Mouse (Mus musculus): Measurements from ENCODE around the gene Cpox. TPM values are rescaled to one million over a fixed set of nuclear protein-coding genes. Genes with fewer than 3 reads are reported as not detected.

Cpox gene
- polyA plus RNA-seq (2015; fragmentation: Nextera tagmentation; extraction: Ambion mirVana), result 32.0 and 41.1 TPM in 2 replicates

DNA sequence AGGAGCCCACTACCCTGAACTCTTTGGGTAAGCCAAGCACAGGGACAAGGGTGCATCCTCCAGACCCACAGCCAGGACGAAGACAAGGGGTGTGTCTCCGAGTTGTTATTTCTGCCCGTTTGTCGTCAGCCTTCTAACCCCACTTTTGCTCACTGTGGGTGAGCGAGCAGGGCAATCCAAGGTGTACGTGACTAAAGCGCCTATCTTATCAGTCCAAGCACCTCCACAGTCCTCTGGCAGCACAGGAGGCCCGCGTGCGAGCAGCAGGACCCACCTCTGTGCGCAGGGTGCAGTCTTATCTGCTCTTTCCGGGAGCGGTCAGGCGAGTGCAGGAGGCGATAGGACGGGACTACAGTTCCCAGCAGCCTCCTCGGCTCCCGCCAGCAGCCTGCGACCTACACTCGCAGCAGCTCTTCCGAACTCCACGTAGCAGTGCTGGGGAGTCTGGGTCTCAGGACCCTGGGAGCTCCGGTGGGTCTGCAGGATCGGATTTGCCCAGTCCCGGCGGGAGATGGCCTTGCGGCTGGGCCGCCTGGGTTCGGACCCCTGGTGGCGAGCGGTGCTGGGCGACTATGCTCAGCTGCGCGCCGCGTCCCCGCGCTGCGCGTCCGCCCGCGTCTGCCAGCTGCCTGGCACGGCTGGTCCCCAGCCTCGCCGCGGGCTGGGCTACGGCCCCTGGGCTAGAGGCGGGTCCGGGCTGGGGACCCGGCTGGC is at the start of gene Cpox:
Gene Cpox, plus strand, starts transcription at position 376 of the 714 bp plus-strand sequence.
- Histone ChIP-seq H3K27me3 (no peaks in the 10 kb centered on the region), H3K4me3 (peak within 1 kb of the TSS; percentile 77), H3K27ac (peak within 1 kb of the TSS; percentile 89), H3K4me2 (peak within 1 kb of the TSS; percentile 85), H3K9ac (peak within 1 kb of the TSS; percentile 78), H3K36me3 (peaks cover 21% of the 10 kb centered on the region), H3K4me1 (replicated peaks) (peaks cover 22% of the 10 kb centered on the region), H3K9me3 (replicated peaks) (no peaks in the 10 kb centered on the region)
- peak; percentile 96 for ATAC-seq (replicated peaks; ENCODE audit: insufficient number of reproducible peaks, insufficient read depth, low FRiP score, low read depth)
- WGBS, result under 1% methylated on average over 48 of the region's 51 CpGs

DNA sequence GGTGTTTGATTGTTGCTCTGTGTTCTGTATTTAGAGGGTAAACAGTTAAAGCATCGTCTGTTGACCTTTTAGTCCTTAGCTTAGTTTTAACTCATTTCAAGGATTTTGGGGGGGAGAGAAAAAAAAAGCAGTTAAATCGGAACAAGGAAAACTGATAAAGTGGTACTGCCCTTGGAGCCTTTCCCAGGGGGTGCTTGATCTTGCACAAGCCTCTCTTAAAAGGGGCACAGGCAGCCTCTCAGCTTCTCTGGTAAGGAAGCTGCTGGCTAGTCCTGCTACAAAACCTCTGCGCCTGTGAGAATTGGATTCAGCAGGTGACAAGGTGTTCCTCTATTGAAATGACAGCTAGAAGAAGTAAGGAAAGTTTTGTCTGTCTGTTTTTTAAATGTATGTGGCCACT is 47.7 kb upstream of the Cpox start:
- H3K9ac ChIP-seq, result no peak overlapping the region
- no peaks in the 10 kb centered on the region for H3K27me3 ChIP-seq
- 68% methylated on average over 3 of the region's 3 CpGs for WGBS
- no peaks in the 10 kb centered on the region for H3K9me3 ChIP-seq (replicated peaks)
- no peak for ATAC-seq (replicated peaks; ENCODE audit: insufficient number of reproducible peaks, insufficient read depth, low FRiP score, low read depth)
- no peaks in the 10 kb centered on the region for H3K4me1 ChIP-seq (replicated peaks)
- no peak overlapping the region for H3K27ac ChIP-seq
- H3K4me3 ChIP-seq, result no peak overlapping the region
- H3K36me3 ChIP-seq, result no peaks in the 10 kb centered on the region
- no peak overlapping the region for H3K4me2 ChIP-seq

DNA sequence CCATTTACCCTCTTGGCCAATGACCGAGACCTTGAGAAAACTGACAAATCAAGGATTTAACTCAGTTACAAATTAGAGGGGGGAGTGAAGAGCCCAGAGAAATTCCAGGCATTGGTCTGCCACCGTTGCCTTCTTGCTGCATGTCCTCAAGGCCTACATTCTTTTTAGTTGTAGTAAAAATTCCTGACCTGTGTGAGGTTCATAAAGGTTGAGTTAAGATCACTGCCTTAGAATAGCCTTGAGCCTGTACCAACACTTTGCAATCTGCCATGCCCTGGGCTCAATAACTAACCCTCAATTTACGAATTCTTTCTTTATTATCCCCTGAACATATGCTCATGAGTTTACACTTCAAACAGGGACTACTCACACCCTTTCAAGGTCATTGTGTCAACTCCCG is 47.0 kb upstream of the Cpox start:
- Histone ChIP-seq H3K27ac (no peak overlapping the region), H3K36me3 (no peaks in the 10 kb centered on the region), H3K4me3 (no peak overlapping the region), H3K4me2 (no peak overlapping the region), H3K9ac (no peak overlapping the region), H3K4me1 (replicated peaks) (no peaks in the 10 kb centered on the region), H3K9me3 (replicated peaks) (no peaks in the 10 kb centered on the region), H3K27me3 (no peaks in the 10 kb centered on the region)
- 62% methylated on average over 4 of the region's 4 CpGs for WGBS
- no peak for ATAC-seq (replicated peaks; ENCODE audit: insufficient number of reproducible peaks, insufficient read depth, low FRiP score, low read depth)

DNA sequence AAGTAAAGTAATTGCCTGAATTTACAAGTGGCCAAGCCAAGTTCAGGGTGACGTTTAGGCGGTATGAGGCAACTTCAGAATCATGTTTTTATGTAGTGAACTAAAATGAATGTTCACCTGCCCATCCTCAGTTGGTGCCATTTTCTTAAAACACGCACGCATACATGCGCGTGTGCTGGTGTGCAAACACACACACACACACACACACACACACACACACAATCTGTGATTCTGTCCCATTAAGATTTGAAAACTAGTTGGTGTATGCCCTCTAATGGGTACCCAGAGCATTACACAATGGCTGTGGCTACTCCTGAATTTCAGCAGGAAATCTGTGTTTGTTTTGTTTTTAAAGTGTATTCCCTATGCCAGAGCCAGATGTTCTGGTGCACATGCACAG is 46.1 kb upstream of the Cpox start:
- 87% methylated on average over 6 of the region's 6 CpGs for WGBS
- H3K4me3 ChIP-seq, result no peak overlapping the region
- H3K27ac ChIP-seq, result no peak overlapping the region
- H3K27me3 ChIP-seq, result no peaks in the 10 kb centered on the region
- H3K9ac ChIP-seq, result no peak overlapping the region
- no peaks in the 10 kb centered on the region for H3K9me3 ChIP-seq (replicated peaks)
- no peak for ATAC-seq (replicated peaks; ENCODE audit: insufficient number of reproducible peaks, insufficient read depth, low FRiP score, low read depth)
- H3K4me1 ChIP-seq (replicated peaks), result no peaks in the 10 kb centered on the region
- no peak overlapping the region for H3K4me2 ChIP-seq
- H3K36me3 ChIP-seq, result no peaks in the 10 kb centered on the region

DNA sequence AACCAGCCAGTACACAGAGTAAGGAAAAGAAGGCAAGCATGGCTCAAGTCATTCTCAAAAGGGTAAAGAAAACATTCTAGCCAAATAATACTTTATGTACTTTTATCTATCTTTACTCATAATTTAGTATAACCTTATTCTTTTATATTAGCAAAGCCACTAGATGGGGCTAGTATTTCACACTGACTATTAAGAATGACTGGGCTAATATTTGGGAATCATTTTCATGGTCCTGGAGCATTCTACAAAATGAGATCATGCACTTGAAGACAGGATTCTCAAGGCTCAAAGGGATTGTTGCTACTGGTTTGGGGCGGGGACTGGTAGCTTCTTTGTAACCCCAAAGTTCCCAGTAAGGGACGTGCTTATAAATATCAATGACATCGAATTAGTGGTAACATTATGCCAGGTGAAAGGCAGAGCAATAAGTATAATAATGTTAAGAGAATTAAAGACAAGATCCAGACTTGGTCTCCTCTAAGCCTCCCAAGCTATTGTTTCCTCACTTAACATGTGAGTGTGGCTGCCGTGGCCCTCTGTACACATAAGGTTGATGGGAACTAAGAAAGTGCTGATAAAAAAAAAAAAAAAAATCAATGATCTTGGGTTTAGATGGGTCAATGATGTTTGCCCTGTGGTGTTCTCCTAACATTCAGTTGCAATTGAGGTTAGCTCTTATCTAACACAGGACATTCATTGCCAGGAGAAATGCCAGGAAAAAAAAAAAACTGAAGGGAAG is 42.3 kb upstream of the Cpox start:
- Histone ChIP-seq H3K36me3 (no peaks in the 10 kb centered on the region), H3K9me3 (replicated peaks) (no peaks in the 10 kb centered on the region), H3K27ac (no peak overlapping the region), H3K27me3 (no peaks in the 10 kb centered on the region), H3K4me1 (replicated peaks) (no peaks in the 10 kb centered on the region), H3K9ac (no peak overlapping the region), H3K4me3 (no peak overlapping the region), H3K4me2 (no peak overlapping the region)
- WGBS, result 86% methylated on average over 4 of the region's 4 CpGs
- ATAC-seq (replicated peaks; ENCODE audit: insufficient number of reproducible peaks, insufficient read depth, low FRiP score, low read depth), result no peak

DNA sequence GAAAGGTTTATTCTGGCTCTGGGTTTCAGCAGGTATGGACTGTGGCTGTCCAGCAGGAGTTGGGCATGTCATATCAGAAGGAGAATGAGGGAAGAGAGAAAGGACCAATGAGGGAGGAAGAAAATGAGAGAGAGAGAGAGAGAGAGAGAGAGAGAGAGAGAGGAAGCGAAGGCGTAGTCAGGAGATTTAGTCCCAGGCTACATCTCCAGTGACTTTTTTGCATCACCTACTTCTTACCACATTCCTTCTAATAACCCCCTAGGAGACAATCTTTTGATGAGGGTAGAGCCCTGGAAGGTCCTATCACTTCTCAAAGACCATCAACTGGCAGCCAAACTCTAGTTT is 41.8 kb upstream of the Cpox start:
- 94% methylated on average over 2 of the region's 2 CpGs for WGBS
- Histone ChIP-seq H3K4me3 (no peak overlapping the region), H3K4me1 (replicated peaks) (no peaks in the 10 kb centered on the region), H3K4me2 (no peak overlapping the region), H3K9me3 (replicated peaks) (no peaks in the 10 kb centered on the region), H3K36me3 (no peaks in the 10 kb centered on the region), H3K27me3 (no peaks in the 10 kb centered on the region), H3K9ac (no peak overlapping the region), H3K27ac (no peak overlapping the region)
- ATAC-seq (replicated peaks; ENCODE audit: insufficient number of reproducible peaks, insufficient read depth, low FRiP score, low read depth), result no peak

DNA sequence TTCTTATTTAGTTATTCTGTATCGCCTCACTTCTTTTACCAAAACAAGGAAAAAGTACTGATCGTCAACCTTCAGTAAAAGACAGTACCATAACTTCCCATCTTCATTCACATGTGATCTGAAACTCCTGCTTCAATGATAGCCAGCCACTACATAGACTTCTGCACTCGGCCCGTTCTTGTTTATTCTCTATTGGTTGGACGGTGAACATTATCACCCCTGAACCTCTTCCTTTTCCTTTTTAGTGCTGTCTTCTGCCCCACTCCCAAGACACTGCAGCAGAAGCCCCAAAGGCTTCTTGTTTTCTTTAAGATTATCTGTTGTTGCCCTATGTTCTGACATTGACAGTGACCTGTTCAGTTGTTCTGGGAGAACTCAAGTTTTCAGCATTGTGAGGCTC is 41.1 kb upstream of the Cpox start:
- Histone ChIP-seq H3K4me3 (no peak overlapping the region), H3K9me3 (replicated peaks) (no peaks in the 10 kb centered on the region), H3K9ac (no peak overlapping the region), H3K4me2 (no peak overlapping the region), H3K36me3 (no peaks in the 10 kb centered on the region), H3K27ac (no peak overlapping the region), H3K4me1 (replicated peaks) (no peaks in the 10 kb centered on the region), H3K27me3 (no peaks in the 10 kb centered on the region)
- WGBS, result 77% methylated on average over 5 of the region's 5 CpGs
- ATAC-seq (replicated peaks; ENCODE audit: insufficient number of reproducible peaks, insufficient read depth, low FRiP score, low read depth), result no peak

DNA sequence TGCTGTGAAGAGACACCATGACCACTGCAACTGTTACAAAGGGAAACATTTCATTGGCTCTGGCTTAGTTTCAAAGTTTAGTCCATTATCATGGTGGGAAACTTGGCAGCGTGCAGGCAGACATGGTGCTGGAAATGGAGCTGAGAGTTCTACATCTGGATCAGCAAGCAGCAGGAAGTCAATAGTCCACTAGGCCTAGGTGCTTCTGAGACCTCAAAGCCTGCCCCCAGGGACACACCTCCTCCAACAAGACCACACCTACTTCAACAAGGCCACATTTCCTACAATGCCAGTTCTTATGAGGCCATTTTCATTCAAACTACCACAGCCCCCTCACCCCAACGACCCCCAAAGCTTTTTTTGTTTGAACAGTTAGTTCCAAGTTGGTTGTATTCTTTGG is 40.4 kb upstream of the Cpox start:
- no peak overlapping the region for H3K4me3 ChIP-seq
- H3K9me3 ChIP-seq (replicated peaks), result no peaks in the 10 kb centered on the region
- H3K36me3 ChIP-seq, result no peaks in the 10 kb centered on the region
- no peak overlapping the region for H3K9ac ChIP-seq
- no peak overlapping the region for H3K27ac ChIP-seq
- H3K4me1 ChIP-seq (replicated peaks), result no peaks in the 10 kb centered on the region
- no peak for ATAC-seq (replicated peaks; ENCODE audit: insufficient number of reproducible peaks, insufficient read depth, low FRiP score, low read depth)
- no peak overlapping the region for H3K4me2 ChIP-seq
- no peaks in the 10 kb centered on the region for H3K27me3 ChIP-seq
- 57% methylated on average over 2 of the region's 2 CpGs for WGBS

DNA sequence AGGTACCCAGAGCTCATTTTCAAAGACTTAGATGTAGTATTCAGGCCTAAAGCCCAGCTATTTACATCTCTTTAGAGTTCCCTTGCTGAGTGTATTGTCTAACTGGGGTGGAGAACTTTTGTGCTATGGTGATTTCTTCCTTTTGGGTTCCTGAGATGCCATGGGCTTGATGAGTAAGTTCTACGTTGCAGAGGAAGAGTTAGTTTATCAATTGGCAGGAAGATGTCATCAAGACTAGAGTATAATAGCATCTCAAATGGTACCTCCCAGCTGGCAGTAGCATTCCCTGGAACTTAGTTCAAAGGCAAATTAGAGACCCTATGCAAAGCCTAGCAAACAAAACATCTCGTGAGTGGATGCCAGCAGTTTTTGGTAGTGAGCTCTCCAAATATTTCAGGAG is 34.2 kb upstream of the Cpox start:
- H3K36me3 ChIP-seq, result no peaks in the 10 kb centered on the region
- H3K9me3 ChIP-seq (replicated peaks), result no peaks in the 10 kb centered on the region
- no peak overlapping the region for H3K4me3 ChIP-seq
- H3K27me3 ChIP-seq, result no peaks in the 10 kb centered on the region
- H3K4me1 ChIP-seq (replicated peaks), result no peaks in the 10 kb centered on the region
- WGBS, result 46% methylated on average over 2 of the region's 2 CpGs
- no peak overlapping the region for H3K4me2 ChIP-seq
- no peak overlapping the region for H3K9ac ChIP-seq
- H3K27ac ChIP-seq, result no peak overlapping the region
- ATAC-seq (replicated peaks; ENCODE audit: insufficient number of reproducible peaks, insufficient read depth, low FRiP score, low read depth), result no peak

DNA sequence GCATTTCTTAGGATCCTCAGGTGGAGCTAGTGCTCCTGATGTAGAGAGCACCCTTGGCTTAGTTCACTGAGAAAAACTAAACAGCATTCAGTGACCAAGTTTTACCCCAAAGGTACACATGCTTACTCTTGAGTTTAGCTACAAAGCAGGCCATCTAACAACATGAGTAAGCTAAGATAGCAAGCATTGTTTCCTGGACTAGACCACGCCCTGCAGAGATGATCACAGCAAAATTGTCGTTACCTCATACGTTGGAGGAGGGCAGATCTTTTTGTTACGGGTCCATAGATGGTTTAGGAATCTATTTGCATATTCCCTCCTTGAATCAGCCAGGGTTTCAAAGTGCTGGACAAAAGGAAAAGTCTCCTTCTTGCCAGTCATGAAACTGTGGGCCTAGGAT is 32.6 kb upstream of the Cpox start:
- H3K4me3 ChIP-seq, result no peak overlapping the region
- no peaks in the 10 kb centered on the region for H3K36me3 ChIP-seq
- no peak overlapping the region for H3K27ac ChIP-seq
- no peak for ATAC-seq (replicated peaks; ENCODE audit: insufficient number of reproducible peaks, insufficient read depth, low FRiP score, low read depth)
- WGBS, result 78% methylated on average over 4 of the region's 4 CpGs
- H3K9me3 ChIP-seq (replicated peaks), result no peaks in the 10 kb centered on the region
- H3K4me2 ChIP-seq, result no peak overlapping the region
- no peaks in the 10 kb centered on the region for H3K27me3 ChIP-seq
- no peaks in the 10 kb centered on the region for H3K4me1 ChIP-seq (replicated peaks)
- H3K9ac ChIP-seq, result no peak overlapping the region

DNA sequence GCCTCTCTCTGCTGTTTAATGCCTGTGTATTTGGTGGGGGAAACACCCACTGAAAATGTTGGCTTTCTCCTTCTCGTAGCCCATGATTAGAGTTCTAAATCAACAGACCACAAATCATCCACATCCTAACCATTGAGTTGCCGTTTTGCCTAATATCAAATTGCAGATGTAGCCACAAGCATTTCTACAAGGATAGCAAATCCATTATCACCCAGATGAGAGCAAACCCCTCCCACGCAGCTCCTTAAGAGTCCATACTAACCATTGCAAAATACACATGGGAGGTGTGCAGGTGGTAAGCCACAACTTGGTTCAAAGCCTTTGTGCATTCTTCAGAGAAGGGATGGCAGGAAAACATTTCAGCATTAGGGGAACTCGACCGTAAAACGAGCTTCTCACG is 32.1 kb upstream of the Cpox start:
- Histone ChIP-seq H3K9ac (no peak overlapping the region), H3K9me3 (replicated peaks) (no peaks in the 10 kb centered on the region), H3K4me3 (no peak overlapping the region), H3K27ac (no peak overlapping the region), H3K4me1 (replicated peaks) (no peaks in the 10 kb centered on the region), H3K27me3 (no peaks in the 10 kb centered on the region), H3K36me3 (no peaks in the 10 kb centered on the region), H3K4me2 (no peak overlapping the region)
- ATAC-seq (replicated peaks; ENCODE audit: insufficient number of reproducible peaks, insufficient read depth, low FRiP score, low read depth), result no peak
- 81% methylated on average over 7 of the region's 7 CpGs for WGBS

DNA sequence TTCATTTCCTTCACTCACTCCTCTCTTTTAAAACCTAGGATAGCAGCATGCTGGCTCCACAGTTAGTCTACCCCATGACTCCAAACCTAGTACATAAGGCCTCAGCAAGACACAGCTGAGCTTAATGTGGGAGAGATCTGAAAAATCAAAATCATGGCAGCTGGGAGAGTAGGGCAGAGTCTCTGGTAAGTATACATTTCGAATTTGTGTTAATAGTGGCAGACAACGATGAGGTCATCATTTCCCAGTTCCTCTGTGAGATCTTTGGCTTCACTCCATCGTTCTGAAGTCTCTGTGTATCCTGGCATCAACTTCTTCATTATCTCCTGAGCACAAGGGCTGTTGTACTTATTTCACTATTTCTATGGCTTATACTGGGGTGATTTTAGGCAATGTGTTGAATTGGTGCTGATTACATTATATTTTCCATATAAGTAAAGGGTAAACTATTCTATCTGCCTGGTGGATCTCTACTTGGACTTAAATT is 31.4 kb upstream of the Cpox start, which contains the start of gene E330017A01Rik:
Gene E330017A01Rik, minus strand, starts transcription at position 51 of the 487 bp plus-strand sequence.
- no peaks in the 10 kb centered on the region for H3K27me3 ChIP-seq
- H3K4me2 ChIP-seq, result no peak within 1 kb of the TSS
- H3K9ac ChIP-seq, result no peak within 1 kb of the TSS
- no peaks in the 10 kb centered on the region for H3K9me3 ChIP-seq (replicated peaks)
- 54% methylated on average over 3 of the region's 3 CpGs for WGBS
- H3K4me1 ChIP-seq (replicated peaks), result no peaks in the 10 kb centered on the region
- no peak within 1 kb of the TSS for H3K27ac ChIP-seq
- H3K36me3 ChIP-seq, result no peaks in the 10 kb centered on the region
- no peak for ATAC-seq (replicated peaks; ENCODE audit: insufficient number of reproducible peaks, insufficient read depth, low FRiP score, low read depth)
- H3K4me3 ChIP-seq, result no peak within 1 kb of the TSS

Data from heart, embryonic 15.5 days (tissue).